Mouse (Mus musculus): Measurements from ENCODE around the gene Mylk2.

Gene Mylk2

GRCm38 (mm10) chr2:152911031-152911430 is at the start of gene Mylk2:
TSS of gene Mylk2 (plus strand) at chr2:152911352.
- no peak for DNase-seq (ENCODE audit: low spot score)

DNA sequence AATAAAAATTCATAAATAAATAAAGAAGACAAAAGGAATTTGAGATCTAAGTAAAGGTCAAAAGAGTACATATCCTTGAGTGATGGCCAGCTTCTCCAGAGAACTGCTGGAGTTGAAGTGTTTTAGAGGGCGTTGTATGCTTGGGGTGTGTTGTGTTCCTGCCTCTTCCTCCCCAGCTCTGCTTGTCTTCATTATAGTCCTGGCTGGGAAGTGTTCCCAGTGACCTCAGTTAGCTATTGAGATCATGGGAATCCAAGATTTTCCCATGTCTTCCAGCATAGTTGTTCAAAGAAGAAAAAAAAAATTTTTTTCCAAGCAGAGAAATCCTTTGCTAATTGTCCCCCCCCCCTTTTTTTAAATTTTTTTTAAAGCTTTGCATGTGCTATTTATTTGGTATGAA is 49.3 kb upstream of the Mylk2 start:
- no peak for DNase-seq (ENCODE audit: low spot score)

GRCm38 (mm10) chr2:152862638-152863037 is 48.5 kb upstream of the Mylk2 start:
- DNase-seq (ENCODE audit: low spot score), result peak; percentile 12

GRCm38 (mm10) chr2:152863346-152863745 is 47.8 kb upstream of the Mylk2 start:
- no peak for DNase-seq (ENCODE audit: low spot score)

DNA sequence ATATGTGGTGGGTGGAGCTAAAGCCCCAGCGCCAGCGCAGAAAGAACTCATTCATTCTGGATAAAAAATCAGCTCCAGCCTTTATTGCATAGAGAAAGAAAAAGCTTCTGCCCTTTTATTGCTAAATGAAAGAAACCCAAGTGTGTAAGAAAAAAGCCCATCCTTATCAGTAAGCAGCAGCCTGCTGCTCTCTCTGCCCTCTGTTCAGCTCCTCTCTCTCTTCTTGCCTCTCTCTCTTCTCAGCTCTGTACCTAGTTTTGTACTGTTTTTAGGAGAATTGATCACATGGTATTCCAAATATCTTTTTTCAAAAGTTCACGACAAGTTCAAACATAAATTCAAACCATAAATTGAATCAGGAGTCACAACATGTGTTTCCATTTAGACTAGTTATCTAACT is 32.9 kb upstream of the Mylk2 start:
- DNase-seq (ENCODE audit: low spot score), result no peak

DNA sequence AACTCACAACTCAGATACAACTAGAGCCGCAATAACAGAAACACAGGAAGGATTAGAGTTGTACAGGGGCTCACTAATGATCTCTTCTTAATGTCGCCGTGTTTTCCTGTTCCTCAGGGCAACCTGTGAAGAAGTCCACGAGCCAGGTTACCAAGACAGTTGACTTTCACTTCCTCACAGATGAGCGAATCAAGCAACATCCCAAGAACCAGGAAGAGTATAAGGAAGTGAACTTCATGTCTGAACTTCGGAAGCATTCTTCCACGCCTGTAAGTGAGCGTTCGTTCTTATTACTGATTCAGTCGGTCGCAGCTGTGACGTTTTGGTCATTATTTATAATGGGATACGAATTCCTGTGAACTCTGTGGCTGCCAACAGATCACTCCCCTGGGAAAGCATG is 30.3 kb upstream of the Mylk2 start:
- no peak for DNase-seq (ENCODE audit: low spot score)

DNA sequence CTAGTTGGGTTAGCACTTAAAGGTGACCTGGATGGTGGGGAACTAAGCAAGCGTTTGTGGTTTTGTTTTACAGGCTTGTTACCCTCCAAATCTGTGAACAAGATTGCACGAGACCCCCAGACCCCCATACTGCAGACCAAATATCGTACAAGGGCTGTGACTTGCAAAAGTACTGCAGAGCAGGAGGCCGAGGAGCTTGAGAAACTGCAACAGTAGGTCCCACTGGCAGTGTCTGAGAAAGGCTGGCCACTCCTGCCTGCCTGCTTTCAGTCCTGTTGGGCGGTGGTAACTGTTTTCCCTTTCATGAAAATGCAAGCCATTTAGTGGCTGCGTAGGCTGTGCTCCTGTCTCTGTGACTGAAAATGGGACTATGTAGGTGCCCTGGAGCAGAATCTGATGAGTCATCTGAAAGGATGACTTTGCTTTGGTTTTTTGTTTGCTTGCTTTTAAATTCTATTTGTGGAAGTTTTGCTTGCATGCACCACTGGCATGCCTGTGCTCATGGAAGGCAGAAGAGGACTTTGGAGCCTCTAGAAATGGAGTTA is 27.0 kb upstream of the Mylk2 start:
- DNase-seq (ENCODE audit: low spot score), result no peak

DNA sequence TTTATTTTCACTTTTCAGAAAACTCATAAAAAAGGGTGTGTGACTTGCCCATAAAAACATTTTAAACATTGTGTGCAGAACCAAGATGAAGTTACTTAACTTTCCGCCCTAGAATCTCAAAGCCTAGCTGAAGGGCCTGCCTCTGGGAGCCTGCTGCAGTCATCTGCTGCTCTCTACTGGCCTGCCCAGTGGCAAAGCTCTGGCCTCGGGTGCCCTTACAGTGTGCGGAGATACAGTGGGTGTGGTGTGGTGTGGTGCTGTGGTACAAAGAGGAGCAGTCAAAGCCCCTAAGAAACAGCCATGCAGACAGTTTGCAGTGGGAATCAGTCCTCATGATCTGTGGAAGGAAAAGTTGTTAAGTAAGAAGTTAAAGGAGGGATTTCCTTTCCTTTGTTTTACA is 23.9 kb upstream of the Mylk2 start:
- DNase-seq (ENCODE audit: low spot score), result no peak

GRCm38 (mm10) chr2:152888774-152889173 is 22.4 kb upstream of the Mylk2 start:
- no peak for DNase-seq (ENCODE audit: low spot score)

GRCm38 (mm10) chr2:152895834-152896233 is 15.3 kb upstream of the Mylk2 start:
- no peak for DNase-seq (ENCODE audit: low spot score)

- no peak for DNase-seq (ENCODE audit: low spot score)
Measured at GRCm38 (mm10) chr2:152896926-152897325, 14.2 kb upstream of the Mylk2 start.

DNA sequence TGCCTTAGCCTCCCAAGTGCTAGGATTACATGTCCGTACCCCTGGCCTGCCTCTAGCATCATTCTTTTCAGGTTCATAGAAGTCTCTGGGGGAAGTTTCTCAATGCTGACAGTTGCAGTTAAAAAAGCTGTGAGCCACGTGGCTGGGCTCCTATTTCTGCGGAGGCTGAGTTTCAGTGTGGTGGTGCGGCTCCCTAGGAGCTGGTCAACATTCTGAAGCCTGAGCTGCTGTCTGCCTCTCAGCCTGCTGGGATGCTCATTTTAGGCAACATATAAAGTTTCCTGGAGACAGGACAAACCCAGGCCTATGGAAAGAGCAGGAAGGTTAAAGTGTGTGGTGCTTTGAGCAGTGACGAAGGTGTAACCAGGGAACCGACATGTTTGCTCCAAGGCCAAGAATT is 12.1 kb upstream of the Mylk2 start:
- no peak for DNase-seq (ENCODE audit: low spot score)

GRCm38 (mm10) chr2:152901296-152901695 is 9.9 kb upstream of the Mylk2 start:
- no peak for DNase-seq (ENCODE audit: low spot score)

GRCm38 (mm10) chr2:152902658-152903057 is 8.5 kb upstream of the Mylk2 start:
- no peak for DNase-seq (ENCODE audit: low spot score)

GRCm38 (mm10) chr2:152903586-152903985 is 7.6 kb upstream of the Mylk2 start:
- DNase-seq (ENCODE audit: low spot score), result no peak

DNA sequence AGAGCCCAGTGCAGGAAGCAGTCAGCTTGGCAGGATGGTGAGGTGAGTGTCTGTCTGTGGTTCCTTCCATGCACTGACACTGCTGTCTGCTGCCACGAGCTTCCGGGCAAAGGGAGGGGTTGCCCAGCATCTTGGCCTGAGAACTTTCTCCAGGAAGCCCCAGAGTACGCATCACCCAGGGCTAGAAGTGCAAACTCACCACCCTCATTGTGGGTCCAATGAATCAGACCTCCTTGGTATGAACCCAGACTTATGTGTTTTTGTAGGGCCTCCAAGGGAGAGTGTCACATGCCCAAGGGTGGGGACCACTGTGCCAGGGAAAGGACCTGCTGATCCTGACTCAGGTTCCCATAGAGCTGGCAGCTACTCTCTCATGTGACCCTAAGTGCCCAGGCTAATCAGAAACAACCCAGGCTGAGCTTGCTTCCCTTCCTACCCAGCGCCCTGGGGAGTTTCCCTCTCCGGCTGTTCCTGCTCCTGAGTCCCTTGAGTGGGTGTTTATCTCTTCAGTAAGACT is 7.0 kb upstream of the Mylk2 start:
- DNase-seq (ENCODE audit: low spot score), result no peak

DNA sequence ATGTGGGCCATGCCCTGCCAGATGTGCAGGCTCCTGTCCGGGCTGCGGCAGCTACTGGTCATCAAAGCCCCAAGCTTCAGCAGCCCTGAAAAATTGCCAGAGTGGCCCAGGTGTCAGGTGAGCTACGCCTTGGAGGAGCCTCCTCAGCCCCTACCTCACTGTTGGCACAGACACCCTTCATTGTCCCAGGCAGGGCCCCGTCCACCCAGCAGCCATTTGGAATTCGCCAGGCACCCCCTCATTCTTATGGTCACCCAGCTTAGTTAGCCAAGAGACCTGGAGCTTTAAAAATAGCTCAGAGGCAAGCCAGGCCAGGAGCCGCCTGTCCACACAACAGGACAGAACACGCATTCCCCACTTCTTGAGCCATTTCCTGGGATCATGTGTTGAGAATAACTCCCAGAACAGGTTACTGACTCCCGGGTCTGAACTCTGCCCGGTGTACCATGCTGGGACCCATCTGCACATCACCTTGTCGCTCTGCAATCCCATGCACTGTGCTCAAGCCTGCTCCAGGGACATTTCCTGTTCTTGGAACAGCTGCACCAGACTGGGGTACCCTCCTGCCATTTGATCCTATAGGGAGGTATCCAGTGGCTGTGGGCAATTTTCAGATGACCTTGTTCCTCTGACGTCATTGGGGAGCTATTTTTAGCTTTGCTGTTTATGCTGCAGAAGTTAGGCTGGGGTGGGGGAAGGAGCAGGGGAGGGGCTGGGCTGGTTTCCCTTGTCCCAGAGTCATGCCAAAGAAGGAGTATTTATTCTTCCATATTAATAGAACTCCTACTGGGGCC is 5.9 kb upstream of the Mylk2 start:
- peak; percentile 59 for DNase-seq (ENCODE audit: low spot score)

GRCm38 (mm10) chr2:152906274-152907037 is 4.7 kb upstream of the Mylk2 start:
- no peak for DNase-seq (ENCODE audit: low spot score)

- peak; percentile 43 for DNase-seq (ENCODE audit: low spot score)
Measured at GRCm38 (mm10) chr2:152907114-152907943, 3.8 kb upstream of the Mylk2 start.

DNA sequence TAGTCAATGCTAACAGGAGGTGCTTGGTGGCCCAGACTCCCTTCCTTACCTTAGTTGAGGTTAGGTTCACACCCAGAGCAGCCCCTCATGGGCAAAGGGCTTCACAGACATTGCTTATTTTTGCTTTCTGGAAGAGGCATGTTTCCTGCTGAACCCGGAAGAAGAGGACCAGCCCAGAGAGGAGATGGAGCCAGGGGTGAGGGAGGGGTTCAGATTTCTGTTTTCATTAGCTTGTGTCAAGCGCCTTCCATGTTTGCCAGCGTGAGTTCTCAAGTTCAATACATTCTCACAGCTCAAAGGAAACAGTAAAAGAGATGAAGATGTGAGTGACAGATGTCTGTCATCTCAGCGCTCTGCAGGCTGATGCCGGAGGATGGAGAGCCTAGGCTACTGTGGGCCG is 1.3 kb upstream of the Mylk2 start:
- no peak for DNase-seq (ENCODE audit: low spot score)

- DNase-seq (ENCODE audit: low spot score), result no peak
Measured at GRCm38 (mm10) chr2:152911432-152911831, 280 bp downstream of the Mylk2 start.

- DNase-seq (ENCODE audit: low spot score), result no peak
Measured at GRCm38 (mm10) chr2:152913471-152913870, 2.3 kb downstream of the Mylk2 start.

Measured in embryo, embryonic 10 days (tissue).